Mouse (Mus musculus) forebrain, embryonic 11.5 days (tissue): ENCODE measurements at regions not wholly inside any gene's neighbourhood (a gene's known extent, or its start where the extent isn't known, plus 50 kb on each side); places are given as distances from the start of the nearest gene placed in this dataset.

Source experiments
- ATAC-seq: fragments of 200-750 bp; cut with Nextera tagmentation; replicated peaks from 2 replicates; pipeline ENCODE4 v1.8.0; 2017; ENCODE audit warnings: moderate TSS enrichment; ENCODE audit not compliant: low FRiP score
- DNase-seq: peaks from one replicate; pipeline ENCODE4 v3.0.0-alpha.2; 2017; ENCODE audit warnings: low spot score
- H3K27ac ChIP-seq: fragments of 300-500 bp; sonication (generic); 2 replicates; pipeline ENCODE4 v1.5.1; 2014; ENCODE audit warnings: low read depth, low read length
- H3K27me3 ChIP-seq: fragments of 300-500 bp; sonication (generic); 2 replicates; pipeline ENCODE4 v1.6.1; 2014; ENCODE audit warnings: mild to moderate bottlenecking, low read length, mixed read lengths; ENCODE audit not compliant: control insufficient read depth, insufficient read depth
- H3K36me3 ChIP-seq: fragments of 300-500 bp; sonication (generic); 2 replicates; pipeline ENCODE4 v1.6.1; 2014; ENCODE audit warnings: mild to moderate bottlenecking, low read length, moderate library complexity, mixed read lengths; ENCODE audit not compliant: control insufficient read depth, insufficient read depth
- H3K4me1 ChIP-seq: fragments of 300-500 bp; sonication (generic); replicated peaks from 2 replicates; pipeline ENCODE4 v1.6.1; 2014; ENCODE audit warnings: low read length, mixed read lengths; ENCODE audit not compliant: control insufficient read depth, insufficient read depth
- H3K4me2 ChIP-seq: fragments of 300-500 bp; sonication (generic); 2 replicates; pipeline ENCODE4 v1.6.1; 2014; ENCODE audit warnings: low read depth, mild to moderate bottlenecking, low read length, moderate library complexity, mixed read lengths; ENCODE audit not compliant: severe bottlenecking
- H3K4me3 ChIP-seq: fragments of 300-500 bp; sonication (generic); 2 replicates; pipeline ENCODE4 v1.5.1; 2014; ENCODE audit warnings: low read depth, low read length
- H3K9ac ChIP-seq: fragments of 300-500 bp; sonication (generic); 2 replicates; pipeline ENCODE4 v1.6.1; 2014; ENCODE audit warnings: low read length
- H3K9me3 ChIP-seq: fragments of 300-500 bp; sonication (generic); 2 replicates; pipeline ENCODE4 v1.6.1; 2016; ENCODE audit warnings: low read length, mixed read lengths; ENCODE audit not compliant: control insufficient read depth
- WGBS: fragments of 180-500 bp; shearing (Covaris S2); extraction: QIAGEN DNeasy Blood & Tissue Kit; methylation state at CpG from one replicate; pipeline ENCODE4 v1.1.7; 2014; 5-methylcytosine and 5-hydroxymethylcytosine counted together

GRCm38 (mm10) chr8:34542361-34543038 lies 431.0 kb upstream of the Gm10131 start:
- 51% methylated on average over 3 of the region's 3 CpGs for WGBS
- Histone ChIP-seq H3K4me2 (no peak overlapping the region), H3K36me3 (no peaks in the 10 kb centered on the region), H3K27ac (no peak overlapping the region), H3K9ac (no peak overlapping the region), H3K9me3 (no peaks in the 10 kb centered on the region), H3K4me1 (no peaks in the 10 kb centered on the region), H3K27me3 (no peaks in the 10 kb centered on the region), H3K4me3 (no peak overlapping the region)
- no peak for ATAC-seq
- DNase-seq = no peak

DNA sequence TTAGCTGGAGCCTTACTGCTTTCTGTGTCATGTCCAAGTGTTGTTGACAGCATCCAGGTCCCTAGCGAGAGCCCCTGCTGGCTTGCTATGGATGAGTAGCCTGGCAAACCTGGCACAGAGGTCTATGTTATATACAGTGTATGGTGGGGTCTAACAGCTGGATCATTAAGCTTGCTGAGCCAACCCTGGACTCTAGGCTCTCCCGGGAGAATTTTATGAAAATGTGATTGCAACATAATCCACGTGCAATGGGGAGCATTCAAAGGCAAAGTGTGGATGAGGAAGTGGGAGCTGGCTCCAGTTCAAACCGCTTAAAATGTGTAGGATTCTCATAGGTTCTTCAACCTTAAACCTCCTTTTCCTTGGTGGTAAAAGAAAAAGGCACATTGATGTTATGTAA lies 427.7 kb upstream of the Gm10131 start:
- Histone ChIP-seq H3K36me3 (no peaks in the 10 kb centered on the region), H3K27ac (no peak overlapping the region), H3K4me2 (no peak overlapping the region), H3K4me1 (no peaks in the 10 kb centered on the region), H3K9ac (no peak overlapping the region), H3K9me3 (no peaks in the 10 kb centered on the region), H3K4me3 (no peak overlapping the region), H3K27me3 (no peaks in the 10 kb centered on the region)
- no peak for DNase-seq
- WGBS = 90% methylated on average over 4 of the region's 4 CpGs
- ATAC-seq = no peak

GRCm38 (mm10) chr8:34535434-34535833 lies 423.9 kb upstream of the Gm10131 start:
- Histone ChIP-seq H3K4me3 (no peak overlapping the region), H3K9me3 (no peaks in the 10 kb centered on the region), H3K4me1 (no peaks in the 10 kb centered on the region), H3K4me2 (no peak overlapping the region), H3K27me3 (no peaks in the 10 kb centered on the region), H3K36me3 (no peaks in the 10 kb centered on the region), H3K27ac (no peak overlapping the region), H3K9ac (no peak overlapping the region)
- 81% methylated on average over 3 of the region's 3 CpGs for WGBS
- ATAC-seq = no peak
- DNase-seq = no peak

GRCm38 (mm10) chr8:34533421-34533820 lies 421.9 kb upstream of the Gm10131 start:
- no peak overlapping the region for H3K9ac ChIP-seq
- no peaks in the 10 kb centered on the region for H3K9me3 ChIP-seq
- DNase-seq (no peak), ATAC-seq (no peak)
- H3K4me1 ChIP-seq = no peaks in the 10 kb centered on the region
- H3K27ac ChIP-seq = no peak overlapping the region
- 86% methylated on average over 4 of the region's 4 CpGs for WGBS
- H3K4me3 ChIP-seq = no peak overlapping the region
- no peaks in the 10 kb centered on the region for H3K36me3 ChIP-seq
- no peak overlapping the region for H3K4me2 ChIP-seq
- H3K27me3 ChIP-seq = no peaks in the 10 kb centered on the region

- Histone ChIP-seq H3K27ac (no peak overlapping the region), H3K27me3 (no peaks in the 10 kb centered on the region), H3K4me3 (no peak overlapping the region), H3K4me1 (no peaks in the 10 kb centered on the region), H3K9me3 (no peaks in the 10 kb centered on the region), H3K36me3 (no peaks in the 10 kb centered on the region), H3K4me2 (no peak overlapping the region), H3K9ac (no peak overlapping the region)
- WGBS = 83% methylated on average over 11 of the region's 11 CpGs
- ATAC-seq (no peak), DNase-seq (no peak)
Measured at GRCm38 (mm10) chr8:34530896-34531679, 419.6 kb upstream of the Gm10131 start.

- WGBS = 85% methylated on average over 5 of the region's 5 CpGs
- Histone ChIP-seq H3K4me1 (no peaks in the 10 kb centered on the region), H3K9me3 (no peaks in the 10 kb centered on the region), H3K27ac (no peak overlapping the region), H3K27me3 (no peaks in the 10 kb centered on the region), H3K36me3 (no peaks in the 10 kb centered on the region), H3K4me2 (no peak overlapping the region), H3K9ac (no peak overlapping the region), H3K4me3 (no peak overlapping the region)
- DNase-seq (no peak), ATAC-seq (no peak)
Measured at GRCm38 (mm10) chr8:34530046-34530445, 418.5 kb upstream of the Gm10131 start.

- ATAC-seq (no peak), DNase-seq (no peak)
- Histone ChIP-seq H3K4me1 (no peaks in the 10 kb centered on the region), H3K9ac (no peak overlapping the region), H3K9me3 (no peaks in the 10 kb centered on the region), H3K4me3 (no peak overlapping the region), H3K27ac (no peak overlapping the region), H3K27me3 (no peaks in the 10 kb centered on the region), H3K4me2 (no peak overlapping the region), H3K36me3 (no peaks in the 10 kb centered on the region)
- 83% methylated on average over 1 of the region's 1 CpGs for WGBS
Measured at GRCm38 (mm10) chr8:34529452-34529851, 417.9 kb upstream of the Gm10131 start.

DNA sequence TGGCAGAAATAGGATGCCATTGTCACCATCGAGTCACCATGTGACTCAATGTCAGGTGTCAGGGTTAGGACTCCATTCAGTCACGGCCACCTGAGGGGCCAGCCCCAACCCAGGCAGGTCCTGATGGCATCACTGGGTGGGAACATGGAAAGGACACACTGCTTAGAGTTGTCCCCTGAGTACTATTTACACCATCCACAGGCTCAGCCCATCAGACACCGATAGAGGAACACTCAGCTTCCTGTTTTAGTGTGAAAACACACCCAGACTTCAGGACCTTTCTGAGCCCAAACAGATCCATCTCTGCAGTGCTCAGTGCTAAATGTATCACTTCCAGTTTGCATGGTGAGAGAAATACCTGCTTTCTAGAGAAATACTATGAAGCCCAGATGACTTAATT lies 416.7 kb upstream of the Gm10131 start:
- DNase-seq (no peak), ATAC-seq (no peak)
- no peak overlapping the region for H3K9ac ChIP-seq
- no peak overlapping the region for H3K27ac ChIP-seq
- no peaks in the 10 kb centered on the region for H3K27me3 ChIP-seq
- WGBS = 93% methylated on average over 3 of the region's 3 CpGs
- no peak overlapping the region for H3K4me3 ChIP-seq
- no peaks in the 10 kb centered on the region for H3K4me1 ChIP-seq
- no peak overlapping the region for H3K4me2 ChIP-seq
- H3K9me3 ChIP-seq = no peaks in the 10 kb centered on the region
- no peaks in the 10 kb centered on the region for H3K36me3 ChIP-seq

- Histone ChIP-seq H3K27ac (no peak overlapping the region), H3K4me2 (no peak overlapping the region), H3K4me1 (no peaks in the 10 kb centered on the region), H3K36me3 (no peaks in the 10 kb centered on the region), H3K9me3 (no peaks in the 10 kb centered on the region), H3K9ac (no peak overlapping the region), H3K27me3 (no peaks in the 10 kb centered on the region), H3K4me3 (no peak overlapping the region)
- 81% methylated on average over 4 of the region's 4 CpGs for WGBS
- ATAC-seq = no peak
- DNase-seq = no peak
Measured at GRCm38 (mm10) chr8:34525231-34525630, 413.7 kb upstream of the Gm10131 start.
